In genomic region chr3:105114269-105114668, GRCm38 (mm10) we compare ENCODE assay signal across 9 mouse cellular contexts. TPM values are rescaled to one million over a fixed set of nuclear protein-coding genes. Genes with fewer than 3 reads are reported as not detected.
DNase-seq lines count a peak whose midpoint lies in the region; ATAC-seq and TF ChIP-seq lines count a peak whose summit lies in the region.
"Had no signal": no experiment of that assay in that cellular context is flagged by ENCODE, and none has a peak within 500 bp of the region (broad histone marks: within the 10 kb centered on the region; RNA-seq: fewer than 3 reads in every experiment).

No protein-coding gene starts in this region.

- no peaks in the 10 kb centered on the region for H3K9me3 ChIP-seq in heart, embryonic 10.5 days
- H3K9me3 ChIP-seq in neural tube, embryonic 14.5 days (ENCODE audit: control insufficient read depth, low read length) = no peaks in the 10 kb centered on the region

- no peak overlapping the region for H3K4me3 ChIP-seq in heart, embryonic 10.5 days
- no peak overlapping the region for H3K4me3 ChIP-seq in liver, adult 2 months (ENCODE audit: insufficient read depth, low read depth, low read length)
- H3K4me3 ChIP-seq in neural tube, embryonic 14.5 days (ENCODE audit: low read depth, low read length) = no peak overlapping the region
- H3K4me3 ChIP-seq: embryonic facial prominence, embryonic 13.5 days had no signal

- peak; percentile 69 for DNase-seq in A20 (ENCODE audit: low read depth, low spot score)
- peak; percentile 54 for DNase-seq in adrenal gland, adult 8-10 months
- DNase-seq in embryo, embryonic 9.5 days (ENCODE audit: extremely low spot score) = peak; percentile 74
- peak; percentile 81 for DNase-seq in heart, embryonic 10.5 days (ENCODE audit: low spot score)
- peak; percentile 88 for DNase-seq in kidney, postnatal 10 days
- no peak for DNase-seq in liver, adult 2 months (ENCODE audit: extremely low read depth, low read depth, low spot score)
- DNase-seq in testis, postnatal 14 days (ENCODE audit: low spot score) = peak; percentile 50

- H3K4me2 ChIP-seq in neural tube, embryonic 14.5 days (ENCODE audit: low read depth, low read length) = no peak overlapping the region
- H3K4me2 ChIP-seq: embryonic facial prominence, embryonic 13.5 days had no signal

- no peaks in the 10 kb centered on the region for H3K79me2 ChIP-seq in liver, adult 2 months (ENCODE audit: control insufficient read depth, insufficient read depth, low read length)

- 23% methylated on average over 2 of the region's 2 CpGs for WGBS in heart, embryonic 10.5 days
- WGBS in liver, adult 2 months = 37% methylated on average over 2 of the region's 2 CpGs
- 17% methylated on average over 2 of the region's 2 CpGs for WGBS in neural tube, embryonic 14.5 days

- peaks cover 6% of the 10 kb centered on the region; the same call in 1 of the 2 replicates for H3K4me1 ChIP-seq in heart, embryonic 10.5 days
- no peaks in the 10 kb centered on the region for H3K4me1 ChIP-seq in liver, adult 2 months (ENCODE audit: control insufficient read depth, insufficient read depth, low read length)
- H3K4me1 ChIP-seq in neural tube, embryonic 14.5 days (ENCODE audit: control insufficient read depth, insufficient read depth, low read length) = no peaks in the 10 kb centered on the region

- TF ChIP-seq POLR2A in liver, adult 2 months (IDR thresholded peaks at IDR 0.05; ENCODE audit: extremely low read depth, insufficient read depth, low read length) = no peak

- peak; percentile 52 for TF ChIP-seq CTCF in liver, adult 2 months (IDR thresholded peaks at IDR 0.05; ENCODE audit: low read depth, low read length)

- 0 out of 2 replicates have a peak, but pooled peaks have one; percentile 21 for ATAC-seq in neural tube, embryonic 14.5 days (ENCODE audit: low read depth)

- no peaks in the 10 kb centered on the region for H3K36me3 ChIP-seq in heart, embryonic 10.5 days
- no peaks in the 10 kb centered on the region for H3K36me3 ChIP-seq in liver, adult 2 months (ENCODE audit: control insufficient read depth, insufficient read depth, low read length)
- no peaks in the 10 kb centered on the region for H3K36me3 ChIP-seq in neural tube, embryonic 14.5 days (ENCODE audit: control insufficient read depth, insufficient read depth, low read length)
- H3K36me3 ChIP-seq: embryonic facial prominence, embryonic 13.5 days had no signal

- H3K27ac ChIP-seq in heart, embryonic 10.5 days = no peak overlapping the region
- H3K27ac ChIP-seq in liver, adult 2 months (replicated peaks; ENCODE audit: insufficient read depth, low read depth, low read length) = no peak overlapping the region
- no peak overlapping the region for H3K27ac ChIP-seq in neural tube, embryonic 14.5 days (ENCODE audit: low read depth, low read length)
- H3K27ac ChIP-seq: embryonic facial prominence, embryonic 13.5 days had no signal

- 0 out of 2 replicates have a peak, but pooled peaks cover 3% of the 10 kb centered on the region for H3K27me3 ChIP-seq in heart, embryonic 10.5 days (ENCODE audit: insufficient read depth, poor library complexity, severe bottlenecking)
- H3K27me3 ChIP-seq in liver, adult 2 months (ENCODE audit: control insufficient read depth, insufficient read depth, low read length) = no peaks in the 10 kb centered on the region
- H3K27me3 ChIP-seq in neural tube, embryonic 14.5 days (ENCODE audit: control insufficient read depth, insufficient read depth, low read length) = no peaks in the 10 kb centered on the region

- H3K9ac ChIP-seq in liver, adult 2 months (ENCODE audit: low read depth, low read length) = no peak overlapping the region
- no peak overlapping the region for H3K9ac ChIP-seq in neural tube, embryonic 14.5 days (replicated peaks; ENCODE audit: low read depth, low read length)
- H3K9ac ChIP-seq: embryonic facial prominence, embryonic 13.5 days had no signal

RNA-seq across cellular contexts. Expression of gene 4930564D02Rik, which starts 47.6 kb away (rescaled TPM):
- total RNA-seq in adrenal gland, adult 8-10 months (2022) = not detected
- not detected in 2 replicates for polyA plus RNA-seq in heart, embryonic 10.5 days (2016; fragmentation: Nextera tagmentation; extraction: Ambion mirVana)
- not detected in 2 replicates for total RNA-seq in liver, adult 2 months (2014; rRNA removed)
- not detected in 2 replicates for polyA plus RNA-seq in liver, adult 2 months (2012; rRNA removed)
- polyA plus RNA-seq in neural tube, embryonic 14.5 days (2014; fragmentation: Nextera tagmentation; extraction: Ambion mirVana) = not detected in 2 replicates
- polyA plus RNA-seq: embryonic facial prominence, embryonic 13.5 days had no signal
